Mouse (Mus musculus): ENCODE data around the gene Ckap5. TPM values are rescaled to one million over a fixed set of nuclear protein-coding genes. Genes with fewer than 3 reads are reported as not detected.
A peak's percentile ranks its signal among the peaks of the same experiment; 100 is the strongest.

Ckap5 gene
- polyA plus RNA-seq, 1 experiment: 12.6 TPM

- no peak overlapping the region for H3K4me3 ChIP-seq
- peak overlapping the region; percentile 20 for H3K4me2 ChIP-seq (ENCODE audit: low read depth)
- H3K27me3 ChIP-seq (ENCODE audit: control insufficient read depth, insufficient read depth, insufficient read length): no peaks in the 10 kb centered on the region
- H3ac ChIP-seq (ENCODE audit: control insufficient read depth, insufficient read length): no peak overlapping the region
- no peaks in the 10 kb centered on the region for H3K79me2 ChIP-seq (ENCODE audit: control insufficient read depth, insufficient read depth)
- peak; percentile 87 for TF ChIP-seq POLR2AphosphoS2 (IDR thresholded peaks at IDR 0.05; ENCODE audit: insufficient read length, low read depth)
- TF ChIP-seq POLR2A (IDR thresholded peaks at IDR 0.05; ENCODE audit: insufficient read length, low read depth): peak; percentile 81
- no peak for TF ChIP-seq REST (IDR thresholded peaks at IDR 0.05; ENCODE audit: insufficient read depth, insufficient read length)
- TF ChIP-seq MYOG (IDR thresholded peaks at IDR 0.05; ENCODE audit: control insufficient read depth in 1 of 3, insufficient read depth in 1 of 3, insufficient read length in 2 of 3, low read depth in 2 of 3): peak in 1 of 3 experiments; percentile 23
- peak; percentile 81; the same call in 1 of the 2 replicates for TF ChIP-seq CEBPB (IDR thresholded peaks at IDR 0.05; ENCODE audit: insufficient read depth, poor library complexity, severe bottlenecking)
- H3K36me3 ChIP-seq (ENCODE audit: control insufficient read depth, insufficient read depth): peaks cover 60% of the 10 kb centered on the region
Observed at GRCm38 (mm10) chr2:91664780-91665179, 138.2 kb downstream of the Ckap5 start.

- H3ac ChIP-seq (ENCODE audit: control insufficient read depth, insufficient read length): no peak overlapping the region
- H3K4me3 ChIP-seq: no peak overlapping the region
- H3K79me2 ChIP-seq (ENCODE audit: control insufficient read depth, insufficient read depth): no peaks in the 10 kb centered on the region
- peaks cover 70% of the 10 kb centered on the region for H3K36me3 ChIP-seq (ENCODE audit: control insufficient read depth, insufficient read depth)
- H3K27me3 ChIP-seq (ENCODE audit: control insufficient read depth, insufficient read depth, insufficient read length): no peaks in the 10 kb centered on the region
- H3K4me2 ChIP-seq (ENCODE audit: low read depth): no peak overlapping the region
- TF ChIP-seq SRF (IDR thresholded peaks at IDR 0.05; ENCODE audit: control insufficient read depth, insufficient read length, low read depth) (no peak), USF1 (IDR thresholded peaks at IDR 0.05; ENCODE audit: low read depth) (no peak), MAX (IDR thresholded peaks at IDR 0.05; ENCODE audit: low read depth) (no peak), REST (IDR thresholded peaks at IDR 0.05; ENCODE audit: insufficient read depth, insufficient read length) (no peak), TCF3 (IDR thresholded peaks at IDR 0.05; ENCODE audit: insufficient read length, low read depth) (no peak), POLR2AphosphoS2 (IDR thresholded peaks at IDR 0.05; ENCODE audit: insufficient read length, low read depth) (no peak), CEBPB (IDR thresholded peaks at IDR 0.05; ENCODE audit: insufficient read depth, poor library complexity, severe bottlenecking) (no peak), MYOG (IDR thresholded peaks at IDR 0.05; ENCODE audit: control insufficient read depth in 1 of 3, insufficient read depth in 1 of 3, insufficient read length in 2 of 3, low read depth in 2 of 3) (no peak), MYOD1 (IDR thresholded peaks at IDR 0.05; ENCODE audit: control insufficient read depth in 1 of 3, insufficient read length in 2 of 3, low read depth in 2 of 3) (no peak), TCF12 (IDR thresholded peaks at IDR 0.05; ENCODE audit: insufficient read depth, poor library complexity, severe bottlenecking) (no peak), POLR2A (IDR thresholded peaks at IDR 0.05; ENCODE audit: insufficient read length, low read depth) (no peak), E2F4 (IDR thresholded peaks at IDR 0.05; ENCODE audit: insufficient read depth) (no peak)
Observed at GRCm38 (mm10) chr2:91666386-91666910, 139.9 kb downstream of the Ckap5 start.

GRCm38 (mm10) chr2:91667747-91668146 lies 141.2 kb downstream of the Ckap5 start:
- H3K4me2 ChIP-seq (ENCODE audit: low read depth): no peak overlapping the region
- TF ChIP-seq TCF12 (IDR thresholded peaks at IDR 0.05; ENCODE audit: insufficient read depth, poor library complexity, severe bottlenecking): no peak
- TF ChIP-seq TCF3 (IDR thresholded peaks at IDR 0.05; ENCODE audit: insufficient read length, low read depth): no peak
- TF ChIP-seq E2F4 (IDR thresholded peaks at IDR 0.05; ENCODE audit: insufficient read depth): no peak
- TF ChIP-seq MAX (IDR thresholded peaks at IDR 0.05; ENCODE audit: low read depth): no peak
- TF ChIP-seq POLR2AphosphoS2 (IDR thresholded peaks at IDR 0.05; ENCODE audit: insufficient read length, low read depth): no peak
- TF ChIP-seq MYOG (IDR thresholded peaks at IDR 0.05; ENCODE audit: control insufficient read depth in 1 of 3, insufficient read depth in 1 of 3, insufficient read length in 2 of 3, low read depth in 2 of 3): no peak
- TF ChIP-seq SRF (IDR thresholded peaks at IDR 0.05; ENCODE audit: control insufficient read depth, insufficient read length, low read depth): no peak
- TF ChIP-seq MYOD1 (IDR thresholded peaks at IDR 0.05; ENCODE audit: control insufficient read depth in 1 of 3, insufficient read length in 2 of 3, low read depth in 2 of 3): no peak
- no peak for TF ChIP-seq USF1 (IDR thresholded peaks at IDR 0.05; ENCODE audit: low read depth)
- no peak for TF ChIP-seq POLR2A (IDR thresholded peaks at IDR 0.05; ENCODE audit: insufficient read length, low read depth)
- no peak for TF ChIP-seq REST (IDR thresholded peaks at IDR 0.05; ENCODE audit: insufficient read depth, insufficient read length)
- no peak for TF ChIP-seq CEBPB (IDR thresholded peaks at IDR 0.05; ENCODE audit: insufficient read depth, poor library complexity, severe bottlenecking)
- no peaks in the 10 kb centered on the region for H3K27me3 ChIP-seq (ENCODE audit: control insufficient read depth, insufficient read depth, insufficient read length)
- H3ac ChIP-seq (ENCODE audit: control insufficient read depth, insufficient read length): no peak overlapping the region
- H3K4me3 ChIP-seq: no peak overlapping the region
- peaks cover 58% of the 10 kb centered on the region for H3K36me3 ChIP-seq (ENCODE audit: control insufficient read depth, insufficient read depth)
- no peaks in the 10 kb centered on the region for H3K79me2 ChIP-seq (ENCODE audit: control insufficient read depth, insufficient read depth)

GRCm38 (mm10) chr2:91669326-91669725 lies 142.8 kb downstream of the Ckap5 start:
- TF ChIP-seq CEBPB (IDR thresholded peaks at IDR 0.05; ENCODE audit: insufficient read depth, poor library complexity, severe bottlenecking) (no peak), TCF3 (IDR thresholded peaks at IDR 0.05; ENCODE audit: insufficient read length, low read depth) (no peak), MYOD1 (IDR thresholded peaks at IDR 0.05; ENCODE audit: control insufficient read depth in 1 of 3, insufficient read length in 2 of 3, low read depth in 2 of 3) (no peak), TCF12 (IDR thresholded peaks at IDR 0.05; ENCODE audit: insufficient read depth, poor library complexity, severe bottlenecking) (no peak), MYOG (IDR thresholded peaks at IDR 0.05; ENCODE audit: control insufficient read depth in 1 of 3, insufficient read depth in 1 of 3, insufficient read length in 2 of 3, low read depth in 2 of 3) (no peak), USF1 (IDR thresholded peaks at IDR 0.05; ENCODE audit: low read depth) (no peak), REST (IDR thresholded peaks at IDR 0.05; ENCODE audit: insufficient read depth, insufficient read length) (no peak), E2F4 (IDR thresholded peaks at IDR 0.05; ENCODE audit: insufficient read depth) (no peak), MAX (IDR thresholded peaks at IDR 0.05; ENCODE audit: low read depth) (no peak), POLR2AphosphoS2 (IDR thresholded peaks at IDR 0.05; ENCODE audit: insufficient read length, low read depth) (no peak)
- no peak overlapping the region for H3K4me3 ChIP-seq
- H3K36me3 ChIP-seq (ENCODE audit: control insufficient read depth, insufficient read depth): peaks cover 52% of the 10 kb centered on the region
- H3K4me2 ChIP-seq (ENCODE audit: low read depth): no peak overlapping the region
- no peaks in the 10 kb centered on the region for H3K27me3 ChIP-seq (ENCODE audit: control insufficient read depth, insufficient read depth, insufficient read length)
- H3ac ChIP-seq (ENCODE audit: control insufficient read depth, insufficient read length): no peak overlapping the region
- no peaks in the 10 kb centered on the region for H3K79me2 ChIP-seq (ENCODE audit: control insufficient read depth, insufficient read depth)
